Mouse (Mus musculus) CD4-positive helper T cell, adult 2 months (primary cell): ENCODE measurements around the gene Dtx4.

Source experiments
- DNase-seq: peaks from one replicate; pipeline ENCODE4 v3.0.0-alpha.2; 2012; ENCODE audit warnings: low read depth, missing footprints, low spot score

Dtx4 gene

DNA sequence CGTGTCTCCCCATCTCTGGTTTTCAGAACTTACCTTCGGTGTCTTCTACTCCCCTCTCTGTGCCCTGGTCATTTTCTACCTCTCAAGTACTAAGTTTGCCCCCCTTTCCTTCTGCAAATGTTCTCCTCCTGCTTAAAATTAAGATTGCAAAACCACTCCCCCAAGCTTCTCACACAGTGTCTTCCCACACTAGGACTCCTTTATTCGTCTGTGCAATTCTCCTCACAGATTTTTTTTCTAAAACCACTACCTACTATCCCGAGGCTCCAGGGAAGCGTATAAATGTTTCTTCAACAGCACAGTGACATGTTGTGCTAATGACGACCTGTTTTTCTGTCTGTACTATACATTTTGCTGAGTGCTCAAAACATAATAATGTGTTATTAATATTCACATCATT lies 80.7 kb downstream of the Dtx4 start:
- no peak for DNase-seq

DNA sequence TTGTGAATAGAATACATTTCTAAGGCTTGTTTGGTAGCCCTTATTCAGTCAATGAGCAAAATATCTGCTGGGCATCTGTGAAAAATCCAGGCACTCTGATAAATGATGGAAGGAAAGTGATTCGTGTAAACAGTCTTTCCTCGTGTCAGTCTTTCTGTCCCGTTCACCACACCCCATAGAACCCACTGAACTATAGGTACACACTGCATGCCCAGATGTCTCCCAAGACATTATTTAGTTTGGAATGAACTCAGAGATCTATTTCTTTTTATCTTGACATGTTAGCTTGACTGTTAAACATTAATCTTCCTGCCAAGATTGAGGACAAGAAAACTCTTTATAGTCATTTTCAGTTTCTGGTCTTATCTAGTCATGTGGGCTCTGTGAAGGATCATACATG lies 82.9 kb downstream of the Dtx4 start:
- no peak for DNase-seq

DNA sequence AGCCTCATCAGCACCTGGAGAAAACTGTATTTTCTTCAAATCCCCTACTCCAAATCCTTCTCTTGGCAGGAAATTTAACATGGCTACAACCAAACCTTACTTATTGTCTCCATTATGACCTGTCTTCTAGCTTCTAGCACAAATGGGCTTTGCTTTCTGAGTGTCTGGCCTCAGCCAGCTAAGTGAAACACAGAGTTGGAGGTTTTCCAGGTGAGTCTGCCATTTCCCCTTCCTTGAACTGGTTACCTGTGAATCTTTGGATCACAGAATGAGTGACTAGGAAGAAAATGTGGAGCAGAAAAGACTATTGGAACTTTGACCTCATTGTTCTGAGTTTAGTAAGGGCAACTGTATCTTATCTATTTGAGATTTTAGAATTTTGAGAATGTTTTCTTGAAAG lies 83.9 kb downstream of the Dtx4 start, which contains the start of gene Olfr1441:
Olfr1441 (plus strand) TSS at position 73 of the 400 bp plus-strand sequence.
- DNase-seq: no peak
